Mouse (Mus musculus) kidney, embryonic 16.5 days (tissue): ENCODE data around the gene Etaa1. TPM values are rescaled to one million over a fixed set of nuclear protein-coding genes. Genes with fewer than 3 reads are reported as not detected.
"Not testable (repeated sequence)": the region's sequence is repeated elsewhere in the genome, so short reads cannot be mapped to it uniquely, and the experiment has no call there.

Experiments used
- ATAC-seq: fragments of 200-750 bp; cut with Nextera tagmentation; 2 replicates; pipeline ENCODE4 v1.8.0; 2017; ENCODE audit warnings: moderate TSS enrichment; ENCODE audit not compliant: low FRiP score, low TSS enrichment
- H3K27ac ChIP-seq: fragments of 300-500 bp; sonication (generic); 2 replicates; pipeline ENCODE4 v1.5.1; 2014; ENCODE audit warnings: low read length
- H3K27me3 ChIP-seq: fragments of 300-500 bp; sonication (generic); 2 replicates; pipeline ENCODE4 v1.6.1; 2014; ENCODE audit warnings: low read length, control low read depth, mixed read lengths; ENCODE audit not compliant: insufficient read depth
- H3K36me3 ChIP-seq: fragments of 300-500 bp; sonication (generic); 2 replicates; pipeline ENCODE4 v1.6.1; 2014; ENCODE audit warnings: low read length, control low read depth, mixed read lengths; ENCODE audit not compliant: insufficient read depth
- H3K4me1 ChIP-seq: fragments of 300-500 bp; sonication (generic); 2 replicates; pipeline ENCODE4 v1.6.1; 2014; ENCODE audit warnings: low read length, control low read depth, mixed read lengths; ENCODE audit not compliant: insufficient read depth
- H3K4me2 ChIP-seq: fragments of 300-500 bp; sonication (generic); replicated peaks from 2 replicates; pipeline ENCODE4 v1.6.1; 2014; ENCODE audit warnings: low read depth, low read length
- H3K4me3 ChIP-seq: fragments of 300-500 bp; sonication (generic); 2 replicates; pipeline ENCODE4 v1.5.1; 2014; ENCODE audit warnings: mild to moderate bottlenecking, low read length
- H3K9ac ChIP-seq: fragments of 300-500 bp; sonication (generic); replicated peaks from 2 replicates; pipeline ENCODE4 v1.6.1; 2014; ENCODE audit warnings: low read length
- H3K9me3 ChIP-seq: fragments of 300-500 bp; sonication (generic); 2 replicates; pipeline ENCODE4 v1.6.1; 2016; ENCODE audit warnings: low read length, control low read depth
- WGBS: fragments of 180-500 bp; shearing (Covaris S2); extraction: QIAGEN DNeasy Blood & Tissue Kit; methylation state at CpG from one replicate; pipeline ENCODE4 v1.1.7; 2014; 5-methylcytosine and 5-hydroxymethylcytosine counted together
- polyA plus RNA-seq: library from polyadenylated mRNA; unstranded; fragments of >200 nt; fragmentation: Nextera tagmentation; extraction: Ambion mirVana; gene quantifications from 2 replicates; pipeline ENCODE4 v1.2.1, GENCODE M21; 2015

Gene Etaa1
- polyA plus RNA-seq, 1 experiment from 2014 or later, result 10.9 TPM

DNA sequence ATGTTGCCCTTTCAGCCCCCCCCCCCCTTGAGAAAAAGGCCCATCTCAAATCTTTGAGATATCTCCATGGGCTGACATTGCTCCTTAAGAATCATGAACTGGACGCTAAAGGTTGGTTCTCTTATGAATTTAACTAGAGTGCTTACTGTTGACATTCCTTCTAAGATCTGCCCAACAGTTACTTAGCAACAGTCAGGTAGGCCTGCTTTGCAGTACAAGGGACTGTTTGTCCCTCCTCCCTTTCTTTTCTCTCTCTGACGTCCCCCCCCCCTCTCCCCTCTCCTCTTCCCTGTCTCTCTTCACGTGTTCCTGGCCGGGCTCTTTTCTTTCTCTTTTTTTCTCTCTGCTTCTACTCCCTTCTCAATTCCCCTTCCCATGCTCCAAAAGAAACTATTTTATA, 35.8 kb downstream of the Etaa1 start:
- Histone ChIP-seq H3K4me3 (no peak overlapping the region), H3K9ac (no peak overlapping the region), H3K4me1 (no peaks in the 10 kb centered on the region), H3K4me2 (no peak overlapping the region), H3K36me3 (no peaks in the 10 kb centered on the region), H3K27me3 (no peaks in the 10 kb centered on the region), H3K9me3 (no peaks in the 10 kb centered on the region), H3K27ac (no peak overlapping the region)
- 73% methylated on average over 4 of the region's 4 CpGs for WGBS
- ATAC-seq, result no peak

DNA sequence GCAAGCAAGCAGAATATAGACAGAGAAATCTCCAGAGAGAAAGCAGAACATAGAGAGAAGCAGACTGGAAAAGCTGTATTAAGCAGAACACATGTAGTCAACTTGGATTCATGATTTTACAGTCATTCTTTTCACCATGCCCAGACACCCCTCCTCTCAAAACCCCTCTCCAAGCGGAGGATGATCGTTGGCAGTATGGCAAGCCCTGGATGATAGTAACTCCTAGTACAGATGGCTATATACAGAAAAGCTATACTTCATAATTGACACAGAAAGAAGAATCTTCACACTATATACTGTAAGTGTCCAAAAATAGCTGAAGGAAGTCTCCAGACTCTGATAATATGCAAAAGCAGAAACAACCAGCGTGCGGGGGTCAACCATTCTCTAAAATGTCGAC, 36.6 kb downstream of the Etaa1 start:
- no peak for ATAC-seq

DNA sequence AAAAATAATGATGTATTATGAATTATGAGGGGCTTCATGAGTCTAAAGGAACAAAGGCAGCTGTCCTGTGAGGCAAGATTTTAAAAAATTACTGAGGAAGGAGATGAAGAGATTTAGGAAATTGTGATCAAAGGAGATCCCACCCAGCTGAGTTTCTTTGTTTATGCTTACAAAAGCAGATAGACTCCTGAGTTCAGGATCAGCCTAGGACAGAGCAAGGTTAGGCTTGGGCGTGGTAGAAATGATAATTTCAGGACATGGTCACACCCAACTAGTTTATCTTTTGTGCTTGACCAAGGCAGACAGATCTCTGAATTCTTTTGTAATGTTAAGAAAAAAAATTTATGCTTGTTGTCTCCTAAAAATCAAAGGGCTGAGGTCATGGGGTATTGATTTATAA, 37.2 kb downstream of the Etaa1 start:
- no peak overlapping the region for H3K9ac ChIP-seq
- ATAC-seq, result no peak
- no peaks in the 10 kb centered on the region; the same call in 1 of the 2 replicates for H3K36me3 ChIP-seq
- H3K27me3 ChIP-seq, result no peaks in the 10 kb centered on the region
- H3K4me1 ChIP-seq, result no peaks in the 10 kb centered on the region
- WGBS, result 78% methylated on average over 1 of the region's 1 CpGs
- no peaks in the 10 kb centered on the region for H3K9me3 ChIP-seq
- H3K4me3 ChIP-seq, result no peak overlapping the region
- no peak overlapping the region for H3K27ac ChIP-seq
- no peak overlapping the region for H3K4me2 ChIP-seq

More for the DNA sequence above, 36.6 kb downstream of the Etaa1 start:
- no peak overlapping the region for H3K9ac ChIP-seq
- no peaks in the 10 kb centered on the region for H3K4me1 ChIP-seq
- no peaks in the 10 kb centered on the region; the same call in 1 of the 2 replicates for H3K36me3 ChIP-seq
- 86% methylated on average over 5 of the region's 5 CpGs for WGBS
- H3K27me3 ChIP-seq, result no peaks in the 10 kb centered on the region
- no peak overlapping the region for H3K4me2 ChIP-seq
- H3K27ac ChIP-seq, result no peak overlapping the region
- H3K9me3 ChIP-seq, result no peaks in the 10 kb centered on the region
- H3K4me3 ChIP-seq, result no peak overlapping the region

DNA sequence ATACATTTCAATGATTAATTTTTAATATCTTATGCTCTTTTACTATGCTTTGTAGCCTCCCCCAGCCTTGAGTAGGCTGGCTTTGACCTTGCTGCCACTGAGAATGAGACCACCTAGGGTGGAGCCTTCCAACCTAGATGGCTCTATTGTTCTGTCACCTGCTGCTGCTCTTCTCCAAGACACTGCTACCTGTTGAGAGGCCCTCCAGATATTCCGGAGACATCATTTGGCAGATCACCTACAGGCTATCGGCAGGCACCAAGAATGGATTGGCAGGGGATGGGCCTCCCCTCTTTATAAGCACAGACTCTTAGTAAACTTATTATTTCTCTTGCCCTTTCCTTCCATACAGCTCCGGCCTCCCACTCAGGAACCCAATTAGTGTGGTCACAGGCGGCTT, 52.7 kb downstream of the Etaa1 start:
- ATAC-seq, H3K27ac ChIP-seq, H3K9me3 ChIP-seq, H3K36me3 ChIP-seq, H3K9ac ChIP-seq, H3K4me2 ChIP-seq, H3K4me1 ChIP-seq, H3K4me3 ChIP-seq, H3K27me3 ChIP-seq: not testable (repeated sequence)
- WGBS, result 90% methylated on average over 4 of the region's 4 CpGs
